Mouse (Mus musculus) embryonic stem cell, embryonic (primary cell): ENCODE data around the gene Wdfy1.

Experiments
- CTCF ChIA-PET, 4 experiments: fragments of 300-600 bp in 2 of 4; fragments of 350-600 bp in 2 of 4; sonication (Branson Sonifier 250); formaldehyde crosslinking; loops; one replicate each; lab custom pipeline; 2022; ENCODE audit warnings: inconsistent platforms in 2 of 4; lab: Charles Lee
- POLR2A ChIA-PET, 4 experiments: fragments of 300-600 bp in 2 of 4; fragments of 350-600 bp in 2 of 4; sonication (Branson Sonifier 250); formaldehyde crosslinking; loops; one replicate each; lab custom pipeline; 2022; ENCODE audit warnings: antibody characterized with exemption in 4 of 4, inconsistent platforms in 1 of 4; lab: Charles Lee

The Wdfy1 gene

GRCm38 (mm10) chr1:79692482-79692881, 83.5 kb downstream of the Wdfy1 start:
- CTCF ChIA-PET = no interaction called here
- POLR2A ChIA-PET = interaction anchor here in 1 of 4 experiments (0.8 kb wide), 1 partner anchor 17 kb away, joined by 5 read pairs; no protein-coding TSS in a partner anchor

DNA sequence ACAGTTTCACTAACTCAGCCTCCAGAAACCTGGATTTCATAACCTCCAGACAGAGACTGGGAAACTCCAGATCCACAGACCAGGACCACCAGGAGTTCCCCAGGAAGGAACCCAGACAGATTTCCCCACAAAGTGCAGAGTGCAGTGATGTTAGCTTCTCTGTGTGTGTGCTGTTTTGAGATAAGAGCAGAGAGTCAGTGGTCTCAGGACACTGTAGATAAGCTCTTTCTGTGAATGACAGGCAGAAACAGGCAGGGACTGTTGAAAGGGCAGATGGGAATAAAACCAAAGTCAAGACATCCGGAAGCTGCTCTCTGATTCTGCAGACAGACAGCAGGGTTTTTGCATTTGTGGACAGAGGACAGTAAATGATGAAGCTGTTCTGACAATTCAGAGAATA, 88.7 kb downstream of the Wdfy1 start:
- CTCF ChIA-PET = interaction anchor here in 1 of 4 experiments (0.6 kb wide), 1 partner anchor 1572 kb away, joined by 8 read pairs; no protein-coding TSS in a partner anchor
- POLR2A ChIA-PET = interaction anchor here in 1 of 4 experiments (1.0 to 1.1 kb wide), 2 partner anchors 9 to 15 kb away, joined by 4 read pairs; partner anchors contain the start of gene Ap1s3

GRCm38 (mm10) chr1:79684027-79684426, 91.9 kb downstream of the Wdfy1 start:
- POLR2A ChIA-PET = no interaction called here
- CTCF ChIA-PET = interaction anchor here in 1 of 4 experiments (1.3 kb wide), 1 partner anchor 959 kb away, joined by 3 read pairs; no protein-coding TSS in a partner anchor

DNA sequence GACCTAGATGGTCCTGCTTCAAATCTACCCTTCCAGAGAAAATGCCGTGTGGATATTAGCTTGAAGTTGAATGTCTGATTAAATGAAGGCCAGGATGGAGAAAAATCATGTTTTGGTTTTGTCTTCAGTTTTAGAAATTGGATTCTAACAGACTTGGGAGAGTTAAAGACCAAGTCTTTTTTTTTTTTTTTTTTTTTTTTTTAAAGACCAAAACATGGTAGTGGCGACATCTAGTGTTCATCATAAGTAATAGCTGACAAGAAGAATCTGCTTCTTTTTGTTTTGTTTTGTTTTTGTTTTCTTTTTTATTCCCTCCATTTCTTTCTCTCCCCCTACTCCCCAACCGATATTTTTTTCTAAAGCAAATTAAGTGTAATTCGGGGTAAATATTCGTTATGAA, 93.0 kb downstream of the Wdfy1 start:
- CTCF ChIA-PET = interaction anchor here (0.6 to 1.3 kb wide), 35 partner anchors 10 to 1661 kb away, joined by 3 to 15 read pairs (median 4); partner anchors contain the start of gene Ap1s3 (in 1 of the 4)
- POLR2A ChIA-PET = interaction anchor here in 2 of 4 experiments (0.7 kb wide), 2 partner anchors 305 to 556 kb away, joined by 3 to 7 read pairs; no protein-coding TSS in a partner anchor

GRCm38 (mm10) chr1:79680777-79681176, 95.2 kb downstream of the Wdfy1 start:
- POLR2A ChIA-PET = interaction anchor here in 1 of 4 experiments (1.0 kb wide), 1 partner anchor 10 kb away, joined by 3 read pairs; no protein-coding TSS in a partner anchor
- CTCF ChIA-PET = interaction anchor here in 2 of 4 experiments (0.6 kb wide), 2 partner anchors 9 to 57 kb away, joined by 3 to 7 read pairs; no protein-coding TSS in a partner anchor

DNA sequence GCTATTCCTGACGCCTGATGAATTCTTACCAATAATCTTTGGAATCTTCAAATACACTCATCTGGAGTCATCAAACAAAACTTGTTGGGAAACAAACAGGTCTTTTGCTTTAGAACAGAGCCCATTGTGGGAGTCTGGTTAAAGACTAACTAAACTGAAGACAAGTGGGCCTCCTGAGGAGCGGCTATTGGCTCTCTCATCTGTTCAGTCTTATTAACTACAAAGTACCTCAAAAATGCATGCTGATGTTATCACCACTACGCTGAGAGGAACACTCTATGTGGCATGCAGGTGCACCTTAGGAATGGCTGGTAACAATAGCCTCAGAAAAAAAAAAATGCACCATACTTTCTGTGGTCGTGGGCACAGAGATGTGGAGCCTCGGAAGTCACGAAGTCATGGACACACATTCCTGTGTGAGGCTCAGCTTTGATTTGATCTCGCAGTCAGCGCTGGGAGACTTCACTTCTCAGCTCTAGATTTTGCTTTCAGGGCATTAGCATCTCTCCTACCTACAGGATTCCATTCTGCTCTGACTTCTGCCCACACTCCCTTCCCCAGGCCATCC, 97.7 kb downstream of the Wdfy1 start:
- ChIA-PET CTCF (interaction anchor here in 2 of 4 experiments (0.5 to 1.6 kb wide), 3 partner anchors 108 to 954 kb away, joined by 3 to 4 read pairs (median 3); no protein-coding TSS in a partner anchor), POLR2A (no interaction called here)

GRCm38 (mm10) chr1:79675716-79676115, 100.2 kb downstream of the Wdfy1 start:
- ChIA-PET CTCF (interaction anchor here in 1 of 4 experiments (0.7 kb wide), 1 partner anchor 107 kb away, joined by 3 read pairs; no protein-coding TSS in a partner anchor), POLR2A (interaction anchor here in 3 of 4 experiments (0.6 to 1.0 kb wide), 6 partner anchors 17 to 1139 kb away, joined by 3 to 6 read pairs (median 4); no protein-coding TSS in a partner anchor)

DNA sequence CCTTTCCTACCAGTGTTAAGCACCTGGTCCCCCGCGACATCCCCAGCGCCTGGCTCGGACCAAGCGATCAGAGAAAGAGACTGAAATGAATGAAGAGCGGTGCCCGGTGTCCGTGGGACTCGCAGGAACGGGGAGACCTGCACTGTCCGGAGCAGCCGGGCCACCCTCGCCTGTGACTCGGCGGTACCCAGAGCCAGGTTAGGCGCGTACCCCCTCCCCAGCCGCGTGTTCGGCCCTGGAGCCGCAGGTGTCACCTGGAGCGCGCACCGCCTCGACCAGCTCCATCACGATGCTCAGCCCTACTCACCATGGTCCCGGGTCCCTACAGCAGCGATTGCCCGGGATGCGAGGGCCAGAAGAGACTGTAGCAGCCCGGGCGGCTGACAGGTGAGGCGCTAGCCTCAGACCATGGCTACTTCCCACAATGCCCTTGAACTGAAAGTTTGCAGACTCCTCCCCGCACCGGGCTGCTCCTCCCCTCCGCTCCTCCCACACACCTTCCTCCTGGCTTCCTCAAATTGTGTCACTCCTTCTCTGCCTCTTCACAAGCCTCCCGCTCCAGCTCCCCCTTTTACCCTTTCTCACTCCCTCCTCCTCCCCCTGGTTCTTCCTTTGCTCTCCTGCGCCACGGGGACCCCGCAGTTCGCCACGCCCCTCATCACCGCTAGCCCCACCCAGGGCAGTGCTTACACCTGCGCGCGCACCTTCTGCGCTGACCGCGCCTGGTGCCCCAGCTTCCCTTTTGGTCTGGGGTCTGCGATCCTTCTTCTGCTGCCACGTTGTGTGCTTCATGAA, 104.2 kb downstream of the Wdfy1 start, which contains the start of gene Ap1s3:
Ap1s3 (minus strand) TSS at position 430 of the 795 bp plus-strand sequence.
- ChIA-PET POLR2A (interaction anchor here in 2 of 4 experiments (0.6 to 1.9 kb wide), 8 partner anchors 13 to 611 kb away, joined by 3 to 9 read pairs (median 4); no protein-coding TSS in a partner anchor), CTCF (interaction anchor here in 1 of 4 experiments (0.7 to 1.6 kb wide), 2 partner anchors 9 to 11 kb away, joined by 3 read pairs; no protein-coding TSS in a partner anchor)

- POLR2A ChIA-PET = interaction anchor here in 1 of 4 experiments (1.1 to 1.9 kb wide), 4 partner anchors 10 to 91 kb away, joined by 3 to 9 read pairs (median 6); no protein-coding TSS in a partner anchor
- CTCF ChIA-PET = interaction anchor here in 2 of 4 experiments (0.5 to 1.6 kb wide), 2 partner anchors 12 kb away, joined by 3 to 6 read pairs; no protein-coding TSS in a partner anchor
These were observed 104.8 kb downstream of the Wdfy1 start for GRCm38 (mm10) chr1:79671196-79671542.

- ChIA-PET CTCF (interaction anchor here in 1 of 4 experiments (0.5 kb wide), 1 partner anchor 614 kb away, joined by 5 read pairs; no protein-coding TSS in a partner anchor), POLR2A (no interaction called here)
These were observed 106.4 kb downstream of the Wdfy1 start for GRCm38 (mm10) chr1:79669419-79669974.

DNA sequence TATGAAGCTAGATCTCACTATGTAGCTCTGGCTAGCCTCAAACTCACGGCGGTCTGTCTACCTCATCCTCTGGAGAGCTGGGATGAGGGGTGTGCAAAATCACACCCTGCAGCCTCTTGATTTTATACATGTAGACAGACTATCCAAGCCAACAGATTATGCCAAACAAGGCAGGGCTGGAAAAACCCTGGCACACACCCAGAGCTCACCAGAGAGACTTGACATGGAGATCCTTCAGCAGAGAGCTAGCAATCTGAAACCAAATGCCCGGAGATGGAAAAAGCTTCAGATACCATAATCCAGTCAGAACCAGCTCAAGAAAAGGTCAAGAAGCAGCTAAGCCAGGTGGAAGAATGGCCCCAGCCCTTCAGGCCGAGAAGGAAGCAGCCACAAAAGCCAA, 111.0 kb downstream of the Wdfy1 start:
- POLR2A ChIA-PET = interaction anchor here in 1 of 4 experiments (1.0 to 1.1 kb wide), 2 partner anchors 9 kb away, joined by 3 to 4 read pairs; no protein-coding TSS in a partner anchor
- CTCF ChIA-PET = interaction anchor here in 1 of 4 experiments (0.6 kb wide), 1 partner anchor 755 kb away, joined by 4 read pairs; no protein-coding TSS in a partner anchor

- POLR2A ChIA-PET = interaction anchor here in 1 of 4 experiments (0.8 to 1.3 kb wide), 4 partner anchors 12 to 52 kb away, joined by 3 to 7 read pairs (median 4); partner anchors contain the start of gene Ap1s3
These were observed 116.3 kb downstream of the Wdfy1 start for GRCm38 (mm10) chr1:79659598-79659997.

GRCm38 (mm10) chr1:79657411-79657810, 118.5 kb downstream of the Wdfy1 start:
- CTCF ChIA-PET = no interaction called here
- POLR2A ChIA-PET = no interaction called here

More at GRCm38 (mm10) chr1:79659598-79659997, 116.3 kb downstream of the Wdfy1 start:
- CTCF ChIA-PET = no interaction called here

DNA sequence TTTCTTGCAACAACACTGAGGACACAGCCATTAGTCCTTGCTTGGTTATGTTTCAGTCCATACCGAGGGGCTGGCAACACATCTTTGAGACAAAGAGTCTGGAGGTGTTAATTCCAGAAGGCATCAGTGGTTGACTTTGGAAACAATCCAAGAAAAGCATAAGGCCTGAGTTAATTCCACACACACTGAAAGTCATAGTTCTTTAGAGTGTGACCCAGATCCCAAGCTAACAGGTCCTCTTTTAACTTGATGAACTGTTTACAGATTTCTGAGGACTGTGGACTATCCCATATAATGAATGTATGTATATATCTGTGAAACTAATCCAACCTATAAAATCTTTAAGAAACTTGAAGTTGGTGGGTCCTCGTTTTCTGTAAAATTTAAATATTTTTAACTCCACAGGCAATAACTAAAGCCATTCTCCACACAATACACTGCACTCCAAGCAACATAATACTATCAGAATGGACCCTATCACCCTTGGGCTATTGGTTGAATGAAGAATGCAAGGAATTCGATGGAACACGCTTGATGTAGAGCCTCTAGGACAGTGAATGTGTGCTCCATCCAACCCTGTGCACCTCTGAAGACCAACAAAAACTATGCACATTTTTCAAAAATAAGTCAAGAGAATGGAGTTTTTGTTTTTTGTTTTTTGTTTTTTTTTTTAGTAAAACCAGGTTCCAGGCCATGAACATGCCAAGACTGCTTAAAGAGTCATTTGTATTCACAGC, 120.0 kb downstream of the Wdfy1 start:
- ChIA-PET POLR2A (interaction anchor here in 1 of 4 experiments (1.1 kb wide), 1 partner anchor 9 kb away, joined by 4 read pairs; no protein-coding TSS in a partner anchor), CTCF (no interaction called here)

GRCm38 (mm10) chr1:79654948-79655347, 121.0 kb downstream of the Wdfy1 start:
- ChIA-PET POLR2A (no interaction called here), CTCF (interaction anchor here in 1 of 4 experiments (0.6 kb wide), 1 partner anchor 66 kb away, joined by 4 read pairs; no protein-coding TSS in a partner anchor)
